In the genomic region with DNA sequence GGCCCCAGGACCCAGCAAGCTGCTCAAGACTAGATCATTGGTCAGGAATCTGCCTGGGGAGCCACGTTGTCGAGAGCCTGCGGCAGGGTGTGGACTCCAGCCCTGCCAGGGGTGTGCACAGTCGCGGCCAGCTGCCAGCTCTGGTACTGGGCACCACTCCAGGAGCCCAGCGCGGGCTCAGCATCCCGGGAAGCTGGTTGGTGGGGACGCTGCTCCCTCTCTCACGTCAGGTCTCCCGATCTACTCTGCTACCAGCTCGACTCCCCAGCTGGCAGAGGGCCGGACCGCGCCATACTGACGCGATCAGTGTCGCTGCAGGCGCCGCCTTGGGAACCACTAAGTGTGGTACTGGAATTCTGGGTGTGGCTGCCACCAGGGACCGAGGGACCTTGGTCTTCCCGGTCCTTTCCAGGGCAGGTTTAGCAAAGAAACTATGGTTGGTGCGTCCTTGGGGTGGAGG, we compare ENCODE assay signal across 8 mouse cellular contexts. TPM values are rescaled to one million over a fixed set of nuclear protein-coding genes. Genes with fewer than 3 reads are reported as not detected.
DNase-seq lines count a peak whose midpoint lies in the region; ATAC-seq and TF ChIP-seq lines count a peak whose summit lies in the region.

No protein-coding gene starts in this region.

- H3K4me3 ChIP-seq in E14TG2a.4 (replicated peaks; ENCODE audit: low read length), result peak overlapping the region; percentile 75
- peak overlapping the region; percentile 35 for H3K4me3 ChIP-seq in hindbrain, embryonic 13.5 days
- no peak overlapping the region for H3K4me3 ChIP-seq in lung, postnatal 0 days (ENCODE audit: low read depth, low read length)

- H3K36me3 ChIP-seq in E14TG2a.4 (ENCODE audit: insufficient read depth, low read length), result no peaks in the 10 kb centered on the region
- H3K36me3 ChIP-seq in hindbrain, embryonic 13.5 days, result no peaks in the 10 kb centered on the region
- H3K36me3 ChIP-seq in lung, postnatal 0 days (ENCODE audit: insufficient read depth, low read length), result no peaks in the 10 kb centered on the region

- no peaks in the 10 kb centered on the region for H3K9me3 ChIP-seq in E14TG2a.4 (ENCODE audit: low read length)
- no peaks in the 10 kb centered on the region for H3K9me3 ChIP-seq in hindbrain, embryonic 13.5 days
- H3K9me3 ChIP-seq in lung, postnatal 0 days (ENCODE audit: low read length), result no peaks in the 10 kb centered on the region

- no peak for TF ChIP-seq CTCF in E14TG2a.4 (conservative IDR thresholded peaks at IDR 0.05; ENCODE audit: low read length)
- no peak; the same call in 1 of the 2 replicates for TF ChIP-seq CTCF in lung, postnatal 0 days (IDR thresholded peaks at IDR 0.05)

- H3K27me3 ChIP-seq in E14TG2a.4 (ENCODE audit: insufficient read depth, low read length), result peaks cover 17% of the 10 kb centered on the region
- H3K27me3 ChIP-seq in hindbrain, embryonic 13.5 days, result no peaks in the 10 kb centered on the region
- no peaks in the 10 kb centered on the region for H3K27me3 ChIP-seq in lung, postnatal 0 days (replicated peaks; ENCODE audit: insufficient read depth, low read length)

- DNase-seq in cerebellum, adult 9-11 months, result peak; percentile 72
- peak; percentile 87 for DNase-seq in frontal cortex, postnatal 36 days (ENCODE audit: low spot score in 2 of 2)
- peak; percentile 85 for DNase-seq in layer of hippocampus, postnatal 14 days (ENCODE audit: low spot score in 2 of 2)
- DNase-seq in lung, postnatal 0 days (ENCODE audit: low spot score), result peak; percentile 97
- DNase-seq in retina, postnatal 7 days (ENCODE audit: low read depth, low spot score), result peak; percentile 45
- no peak for DNase-seq in T-cell, adult 2 months (ENCODE audit: low spot score)

- H3K27ac ChIP-seq in hindbrain, embryonic 13.5 days, result no peak overlapping the region
- peak overlapping the region; percentile 91 for H3K27ac ChIP-seq in lung, postnatal 0 days (ENCODE audit: low read length)

- peak overlapping the region; percentile 53 for H3K9ac ChIP-seq in hindbrain, embryonic 13.5 days
- no peak overlapping the region for H3K9ac ChIP-seq in lung, postnatal 0 days (replicated peaks; ENCODE audit: low read depth)

- peak; percentile 95 for TF ChIP-seq EP300 in lung, postnatal 0 days (IDR thresholded peaks at IDR 0.05)

- H3K4me1 ChIP-seq in E14TG2a.4 (replicated peaks; ENCODE audit: low read depth, low read length), result peaks cover 58% of the 10 kb centered on the region
- H3K4me1 ChIP-seq in hindbrain, embryonic 13.5 days (replicated peaks), result peaks cover 15% of the 10 kb centered on the region
- H3K4me1 ChIP-seq in lung, postnatal 0 days (ENCODE audit: insufficient read depth, low read depth, low read length), result peaks cover 4% of the 10 kb centered on the region; the same call in 1 of the 2 replicates

- ATAC-seq in hindbrain, embryonic 13.5 days (ENCODE audit: low FRiP score), result peak; percentile 86
- peak; percentile 85 for ATAC-seq in lung, postnatal 0 days

- H3K4me2 ChIP-seq in hindbrain, embryonic 13.5 days, result peak overlapping the region; percentile 57
- H3K4me2 ChIP-seq in lung, postnatal 0 days (replicated peaks; ENCODE audit: low read depth, low read length), result peak overlapping the region; percentile 37

- 5% methylated on average over 23 of the region's 23 CpGs for WGBS in hindbrain, embryonic 13.5 days
- 2% methylated on average over 23 of the region's 23 CpGs for WGBS in lung, postnatal 0 days

RNA-seq across cellular contexts. Expression of a gene that starts 11.7 kb away (rescaled TPM):
- polyA plus RNA-seq in hindbrain, embryonic 13.5 days (2015; fragmentation: Nextera tagmentation; extraction: Ambion mirVana), result 2.2 and 2.6 TPM in 2 replicates
- total RNA-seq in layer of hippocampus, postnatal 14 days (2021), result 1 to 10 TPM; 6.9 to 7.4 TPM
- polyA plus RNA-seq in lung, postnatal 0 days (2015; fragmentation: Nextera tagmentation; extraction: Ambion mirVana), result 68.0 and 95.2 TPM in 2 replicates

RNA-seq across cellular contexts. Expression of a gene that starts 35.5 kb away (rescaled TPM):
- polyA plus RNA-seq in hindbrain, embryonic 13.5 days (2015; fragmentation: Nextera tagmentation; extraction: Ambion mirVana), result 1,130 and 1,207 TPM in 2 replicates
- total RNA-seq in layer of hippocampus, postnatal 14 days (2021), result 100 to 1,000 TPM; 944 to 962 TPM
- 318 and 331 TPM in 2 replicates for polyA plus RNA-seq in lung, postnatal 0 days (2015; fragmentation: Nextera tagmentation; extraction: Ambion mirVana)

RNA-seq across cellular contexts. Expression of a gene that starts 58.8 kb away (rescaled TPM):
- polyA plus RNA-seq in hindbrain, embryonic 13.5 days (2015; fragmentation: Nextera tagmentation; extraction: Ambion mirVana), result 14.3 TPM in 2 replicates
- total RNA-seq in layer of hippocampus, postnatal 14 days (2021), result 1 to 10 TPM; 6.3 to 8.7 TPM
- 3.4 and 3.6 TPM in 2 replicates for polyA plus RNA-seq in lung, postnatal 0 days (2015; fragmentation: Nextera tagmentation; extraction: Ambion mirVana)

RNA-seq across cellular contexts. Expression of a gene that starts 59.0 kb away (rescaled TPM):
- 24.3 and 24.7 TPM in 2 replicates for polyA plus RNA-seq in hindbrain, embryonic 13.5 days (2015; fragmentation: Nextera tagmentation; extraction: Ambion mirVana)
- 10 to 100 TPM; 61.0 to 65.7 TPM for total RNA-seq in layer of hippocampus, postnatal 14 days (2021)
- 8.1 and 11.5 TPM in 2 replicates for polyA plus RNA-seq in lung, postnatal 0 days (2015; fragmentation: Nextera tagmentation; extraction: Ambion mirVana)

Comparison
In these comparisons a context has a peak if more than half of its experiments do, and no peak if none do; other contexts are left out.
1. RNA of a gene that starts 11.7 kb away (polyA plus RNA-seq): 68.0 to 95.2 TPM in lung, postnatal 0 days; 2.2 to 2.6 TPM in hindbrain, embryonic 13.5 days; every median in the first group is over 10 times any median in the second.